Mouse (Mus musculus) heart, embryonic 11.5 days (tissue): ENCODE data around the gene Tgm6. TPM values are rescaled to one million over a fixed set of nuclear protein-coding genes. Genes with fewer than 3 reads are reported as not detected.
A peak's percentile ranks its signal among the peaks of the same experiment; 100 is the strongest.

Experiments used
- ATAC-seq: fragments of 200-750 bp; cut with Nextera tagmentation; replicated peaks from 2 replicates; pipeline ENCODE4 v1.8.0; 2017; ENCODE audit warnings: moderate library complexity; ENCODE audit not compliant: insufficient number of reproducible peaks, low FRiP score, low TSS enrichment
- H3K27ac ChIP-seq: fragments of 300-500 bp; sonication (generic); 2 replicates; pipeline ENCODE4 v1.5.1; 2014; ENCODE audit warnings: mild to moderate bottlenecking, low read depth, low read length
- H3K27me3 ChIP-seq: fragments of 300-500 bp; sonication (generic); 2 replicates; pipeline ENCODE4 v1.6.1; 2014; ENCODE audit warnings: mild to moderate bottlenecking, low read length, mixed read lengths; ENCODE audit not compliant: control insufficient read depth, insufficient read depth
- H3K36me3 ChIP-seq: fragments of 300-500 bp; sonication (generic); 2 replicates; pipeline ENCODE4 v1.6.1; 2014; ENCODE audit warnings: mild to moderate bottlenecking, low read length, moderate library complexity, mixed read lengths; ENCODE audit not compliant: control insufficient read depth, insufficient read depth
- H3K4me1 ChIP-seq: fragments of 300-500 bp; sonication (generic); 2 replicates; pipeline ENCODE4 v1.6.1; 2014; ENCODE audit warnings: low read length; ENCODE audit not compliant: control insufficient read depth, insufficient read depth
- H3K4me2 ChIP-seq: fragments of 300-500 bp; sonication (generic); 2 replicates; pipeline ENCODE4 v1.6.1; 2014; ENCODE audit warnings: mild to moderate bottlenecking, moderate library complexity
- H3K4me3 ChIP-seq: fragments of 300-500 bp; sonication (generic); 2 replicates; pipeline ENCODE4 v1.5.1; 2014; ENCODE audit warnings: low read depth, low read length
- H3K9ac ChIP-seq: fragments of 300-500 bp; sonication (generic); 2 replicates; pipeline ENCODE4 v1.6.1; 2014; ENCODE audit warnings: mild to moderate bottlenecking, low read depth, low read length, moderate library complexity
- H3K9me3 ChIP-seq: fragments of 300-500 bp; sonication (generic); replicated peaks from 2 replicates; pipeline ENCODE4 v1.6.1; 2016; ENCODE audit warnings: low read length; ENCODE audit not compliant: control insufficient read depth
- WGBS: fragments of 180-500 bp; shearing (Covaris S2); extraction: QIAGEN DNeasy Blood & Tissue Kit; methylation state at CpG from one replicate; pipeline ENCODE4 v1.1.7; 2014; ENCODE audit not compliant: insufficient replicate concordance; 5-methylcytosine and 5-hydroxymethylcytosine counted together
- polyA plus RNA-seq: library from polyadenylated mRNA; unstranded; fragments of >200 nt; fragmentation: Nextera tagmentation; extraction: Ambion mirVana; gene quantifications from 2 replicates; pipeline ENCODE4 v1.2.1, GENCODE M21; 2014

Gene Tgm6
- polyA plus RNA-seq, 1 experiment from 2014 or later = not detected

DNA sequence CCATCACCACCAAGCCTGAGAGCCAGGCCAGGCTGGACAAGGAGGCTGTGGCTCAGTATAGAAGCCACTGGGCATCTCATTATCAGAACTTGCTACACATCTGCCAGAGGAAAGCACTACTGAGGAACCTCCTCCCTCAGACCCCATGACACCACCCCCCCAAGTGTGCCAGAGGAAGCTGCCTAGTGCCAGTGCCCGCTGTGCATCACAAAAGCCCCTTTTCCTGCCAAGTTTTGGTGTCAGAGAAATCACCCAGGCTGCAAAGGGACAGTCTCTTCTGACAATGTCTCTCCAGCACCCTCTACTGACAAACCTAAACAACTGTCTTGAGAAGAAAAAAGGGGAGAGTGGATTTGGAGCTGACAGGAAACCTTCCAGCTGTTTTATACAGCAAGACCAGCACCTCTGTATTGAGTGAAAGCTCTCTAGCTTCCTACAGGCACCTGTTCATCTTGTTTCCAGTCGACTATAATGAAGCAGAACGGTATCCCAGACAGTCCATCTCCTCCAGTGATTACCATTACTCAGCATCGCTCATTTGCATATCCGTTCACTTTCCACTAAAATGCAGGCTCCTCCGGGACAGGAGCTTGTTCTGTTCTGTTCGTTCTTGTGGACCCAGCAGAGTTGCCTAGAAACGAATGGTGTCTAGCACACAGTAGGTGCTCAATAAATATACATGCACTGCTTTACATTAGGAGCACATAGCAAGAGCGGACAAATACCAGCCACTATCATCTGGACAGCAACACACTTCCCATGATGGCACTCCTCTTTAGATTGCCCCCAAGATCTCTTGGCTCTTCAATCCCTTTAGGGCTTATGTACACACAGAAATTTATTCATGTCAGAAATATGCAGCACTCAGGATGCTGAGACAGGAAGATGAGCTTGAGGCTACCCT, 54.3 kb downstream of the Tgm6 start:
- H3K36me3 ChIP-seq = peaks cover 8% of the 10 kb centered on the region
- no peaks in the 10 kb centered on the region for H3K27me3 ChIP-seq
- H3K9me3 ChIP-seq = no peaks in the 10 kb centered on the region
- no peak overlapping the region for H3K27ac ChIP-seq
- H3K4me2 ChIP-seq = no peak overlapping the region
- no peak overlapping the region for H3K4me3 ChIP-seq
- H3K9ac ChIP-seq = no peak overlapping the region
- 66% methylated on average over 9 of the region's 9 CpGs for WGBS
- ATAC-seq = no peak
- H3K4me1 ChIP-seq = no peaks in the 10 kb centered on the region

DNA sequence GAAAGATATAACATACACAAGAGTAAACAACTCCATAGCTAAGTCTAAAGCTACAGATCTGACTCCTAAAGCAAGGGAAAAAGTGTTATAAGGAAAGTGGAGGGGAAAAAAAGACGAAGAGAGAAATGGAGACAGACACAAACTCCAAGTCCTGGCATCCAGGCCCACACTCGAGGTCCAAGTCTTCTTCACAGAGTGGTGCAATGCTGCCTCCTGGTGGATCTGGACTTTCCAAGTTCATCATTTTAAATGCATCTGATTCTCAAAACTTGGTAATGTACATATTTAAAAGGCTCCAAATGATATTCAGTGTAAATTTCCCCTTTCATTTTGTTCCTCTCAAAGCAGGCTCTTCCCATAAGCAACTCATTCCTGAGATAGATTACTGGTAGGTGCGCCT, 55.6 kb downstream of the Tgm6 start:
- Histone ChIP-seq H3K9ac (no peak overlapping the region), H3K4me1 (no peaks in the 10 kb centered on the region), H3K36me3 (peaks cover 21% of the 10 kb centered on the region), H3K9me3 (no peaks in the 10 kb centered on the region), H3K27me3 (no peaks in the 10 kb centered on the region), H3K4me2 (no peak overlapping the region), H3K4me3 (no peak overlapping the region), H3K27ac (no peak overlapping the region)
- 58% methylated on average over 3 of the region's 3 CpGs for WGBS
- no peak for ATAC-seq

DNA sequence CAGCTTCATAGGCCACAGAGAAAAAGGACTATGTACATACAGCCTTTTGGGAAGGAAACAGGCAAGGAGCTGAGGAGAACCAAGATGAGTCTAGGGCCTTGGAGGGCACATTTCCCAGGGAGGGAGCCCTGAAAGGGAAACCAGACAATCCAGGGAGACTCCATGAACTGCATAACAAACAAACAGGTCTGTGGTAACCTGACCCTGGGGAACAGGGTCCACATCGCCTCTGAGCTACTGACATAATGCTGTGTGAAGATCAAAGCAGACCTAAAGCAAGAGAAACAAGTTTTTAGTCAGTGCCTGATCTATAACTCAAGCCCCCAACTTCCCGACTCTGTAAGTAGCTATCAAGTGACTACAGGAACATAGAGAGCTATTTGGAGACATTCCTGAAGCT, 59.5 kb downstream of the Tgm6 start:
- ATAC-seq = no peak
- H3K36me3 ChIP-seq = peaks cover 39% of the 10 kb centered on the region
- H3K9ac ChIP-seq = no peak overlapping the region
- 79% methylated on average over 2 of the region's 2 CpGs for WGBS
- H3K27me3 ChIP-seq = no peaks in the 10 kb centered on the region
- no peak overlapping the region for H3K4me2 ChIP-seq
- no peaks in the 10 kb centered on the region for H3K9me3 ChIP-seq
- no peaks in the 10 kb centered on the region for H3K4me1 ChIP-seq
- no peak overlapping the region for H3K27ac ChIP-seq
- no peak overlapping the region for H3K4me3 ChIP-seq

DNA sequence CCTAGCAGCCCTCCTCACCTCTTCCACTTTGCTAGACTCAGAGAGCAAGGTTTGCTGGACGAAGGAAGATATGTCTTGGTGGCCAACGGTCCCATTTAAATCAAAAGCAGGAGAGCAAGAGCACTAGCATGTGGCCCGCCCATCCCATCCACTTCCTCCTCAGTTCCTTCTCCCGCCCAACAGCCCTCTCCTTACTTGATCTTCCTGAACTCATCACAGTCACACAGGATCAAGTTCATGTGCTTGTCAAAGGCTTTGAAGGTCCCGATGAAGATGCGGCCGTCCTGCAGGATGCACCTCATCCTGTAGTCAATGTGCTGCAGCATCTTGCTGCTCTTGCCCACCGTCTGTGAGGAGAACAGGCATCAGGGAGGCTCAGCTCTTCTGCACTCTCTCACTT, 64.6 kb downstream of the Tgm6 start:
- peaks cover 13% of the 10 kb centered on the region for H3K4me1 ChIP-seq
- ATAC-seq = no peak
- 69% methylated on average over 8 of the region's 8 CpGs for WGBS

DNA sequence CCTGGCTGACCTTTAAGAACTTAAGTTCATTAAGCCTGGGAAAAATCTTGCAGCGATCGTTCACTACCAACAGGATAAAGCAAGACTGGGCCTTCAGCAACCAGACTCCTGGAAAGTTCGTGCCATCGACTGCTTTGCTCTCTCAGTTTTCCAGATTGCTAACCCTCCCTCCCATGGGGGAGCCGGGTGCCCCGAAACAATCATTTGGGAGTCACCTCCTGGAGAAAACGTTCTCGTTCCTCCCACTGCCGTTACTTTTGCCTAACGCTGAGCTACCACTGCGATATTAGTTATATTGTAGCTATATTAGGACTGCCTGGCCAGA, 66.1 kb downstream of the Tgm6 start:
- no peaks in the 10 kb centered on the region for H3K9me3 ChIP-seq
- H3K36me3 ChIP-seq = peaks cover 16% of the 10 kb centered on the region
- ATAC-seq = no peak
- peak overlapping the region; percentile 77 for H3K4me3 ChIP-seq
- peak overlapping the region; percentile 99 for H3K9ac ChIP-seq
- H3K4me1 ChIP-seq = peaks cover 13% of the 10 kb centered on the region
- WGBS = under 1% methylated on average over 11 of the region's 11 CpGs
- H3K27me3 ChIP-seq = no peaks in the 10 kb centered on the region
- H3K27ac ChIP-seq = peak overlapping the region; percentile 94
- H3K4me2 ChIP-seq = peak overlapping the region; percentile 83

More for the DNA sequence above, 64.6 kb downstream of the Tgm6 start:
- Histone ChIP-seq H3K27ac (no peak overlapping the region), H3K36me3 (peaks cover 30% of the 10 kb centered on the region), H3K9me3 (no peaks in the 10 kb centered on the region), H3K4me2 (peak overlapping the region; percentile 83), H3K27me3 (no peaks in the 10 kb centered on the region), H3K4me3 (0 out of 2 replicates have a peak overlapping the region, but pooled peaks have one; percentile 77), H3K9ac (no peak overlapping the region)

DNA sequence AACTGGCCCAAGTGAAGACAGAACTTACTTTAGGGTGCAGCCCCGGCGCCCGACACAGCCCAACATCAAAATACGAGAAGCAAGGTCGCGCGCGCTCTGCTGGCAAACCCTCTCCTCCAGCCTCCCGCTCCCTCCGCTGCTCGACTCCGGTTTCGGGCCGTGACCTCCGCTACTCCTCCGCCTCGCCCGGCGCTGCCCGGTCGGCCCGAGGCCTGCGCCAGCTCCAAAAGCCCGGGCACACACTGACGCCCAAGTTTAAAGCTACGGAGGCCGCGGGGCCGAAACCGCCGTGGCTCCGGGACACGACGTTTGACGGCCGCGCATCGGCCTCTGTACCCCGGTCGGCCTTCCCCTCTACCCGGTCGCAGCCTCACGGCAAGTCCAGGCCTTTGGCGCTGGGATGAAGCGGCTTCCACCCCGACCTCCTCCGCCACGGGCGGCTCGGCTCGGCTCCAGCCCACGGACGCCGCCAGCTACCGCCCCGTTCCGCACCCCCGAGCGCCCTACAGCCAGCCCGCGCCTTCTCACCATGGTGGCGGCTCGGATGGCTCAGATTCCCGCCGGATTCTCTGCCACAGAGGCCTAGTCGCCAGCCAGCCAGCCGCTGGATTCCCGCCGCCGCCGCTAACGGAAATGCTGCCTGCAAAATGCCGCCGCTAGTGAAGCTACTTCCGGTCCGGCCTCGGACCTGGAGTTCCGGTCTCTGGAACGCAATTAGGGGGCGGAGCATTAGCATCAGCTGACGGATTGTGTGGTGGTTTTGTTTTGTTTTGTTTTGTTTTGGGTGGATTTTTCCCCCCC, 66.7 kb downstream of the Tgm6 start, which contains the start of gene Snrpb:
Gene Snrpb (minus strand): TSS at position 698 of the 801 bp plus-strand sequence.
- no peaks in the 10 kb centered on the region for H3K27me3 ChIP-seq
- peak within 1 kb of the TSS; percentile 94 for H3K27ac ChIP-seq
- H3K9me3 ChIP-seq = no peaks in the 10 kb centered on the region
- H3K36me3 ChIP-seq = peaks cover 11% of the 10 kb centered on the region
- H3K4me3 ChIP-seq = peak within 1 kb of the TSS; percentile 77
- peak within 1 kb of the TSS; percentile 99 for H3K9ac ChIP-seq
- peaks cover 13% of the 10 kb centered on the region for H3K4me1 ChIP-seq
- H3K4me2 ChIP-seq = peak within 1 kb of the TSS; percentile 83
- under 1% methylated on average over 81 of the region's 81 CpGs for WGBS
- ATAC-seq = peak; percentile 80

DNA sequence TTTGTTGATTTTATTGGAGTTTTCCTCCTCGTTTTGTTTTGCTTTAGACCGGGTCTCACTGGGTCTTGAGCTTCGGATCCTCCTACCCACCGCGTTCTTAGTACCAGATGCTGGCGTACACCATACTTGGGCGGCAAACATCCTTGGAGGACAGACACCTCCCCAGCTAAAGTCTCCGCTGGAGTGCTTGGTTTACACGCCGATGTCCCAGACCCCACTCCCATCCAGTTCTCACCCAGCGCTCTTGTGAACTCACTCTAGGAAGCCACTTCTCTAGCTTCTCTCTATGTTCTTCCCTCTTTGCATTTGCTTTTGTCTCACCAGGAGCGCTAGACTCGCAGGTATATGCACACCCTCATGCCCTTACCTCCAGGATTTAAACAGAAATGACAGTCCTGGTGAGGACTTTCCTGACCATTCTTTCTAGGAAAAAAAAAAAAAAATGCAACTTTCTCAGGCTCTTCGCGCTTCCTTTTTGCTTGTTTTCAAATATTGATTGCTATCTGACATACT, 67.3 kb downstream of the Tgm6 start:
- Histone ChIP-seq H3K27ac (peak overlapping the region; percentile 24; the same call in 1 of the 2 replicates), H3K27me3 (no peaks in the 10 kb centered on the region), H3K4me1 (peaks cover 13% of the 10 kb centered on the region), H3K9me3 (no peaks in the 10 kb centered on the region), H3K4me2 (peak overlapping the region; percentile 82), H3K36me3 (peaks cover 8% of the 10 kb centered on the region), H3K4me3 (peak overlapping the region; percentile 77), H3K9ac (peak overlapping the region; percentile 79)
- 1% methylated on average over 15 of the region's 15 CpGs for WGBS
- peak; percentile 39; the same call in 1 of the 2 replicates for ATAC-seq

DNA sequence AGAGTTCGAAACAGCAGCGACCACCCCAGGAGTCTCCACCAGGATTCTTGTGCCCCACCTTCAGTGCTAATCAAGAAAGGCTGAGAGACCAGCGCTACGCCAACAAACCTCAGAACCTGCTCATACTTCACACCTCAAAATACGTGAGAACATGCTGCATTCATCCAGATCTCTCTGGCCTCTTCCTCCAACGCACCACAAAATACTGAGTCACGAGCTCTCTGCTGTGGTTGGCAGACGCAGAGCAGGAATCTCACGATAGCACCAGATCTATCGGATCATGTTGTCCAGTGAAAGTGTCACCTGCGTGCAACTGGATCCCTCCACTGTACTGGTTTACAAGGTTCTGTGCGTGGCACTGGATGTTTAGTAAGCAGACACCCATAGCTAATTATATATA, 76.2 kb downstream of the Tgm6 start:
- Histone ChIP-seq H3K4me2 (no peak overlapping the region), H3K9ac (no peak overlapping the region), H3K36me3 (no peaks in the 10 kb centered on the region), H3K9me3 (no peaks in the 10 kb centered on the region), H3K4me3 (no peak overlapping the region), H3K27me3 (no peaks in the 10 kb centered on the region), H3K4me1 (no peaks in the 10 kb centered on the region), H3K27ac (no peak overlapping the region)
- ATAC-seq = no peak
- 79% methylated on average over 12 of the region's 12 CpGs for WGBS
